Mouse (Mus musculus) kidney, postnatal 36 days (tissue): ENCODE measurements around the gene Fam69b.

Experiments
- DNase-seq, 2 experiments: peaks; one replicate each; pipeline ENCODE4 v3.0.0; 2021 to 2022; ENCODE audit warnings: mixed read lengths in 2 of 2

Gene Fam69b

DNA sequence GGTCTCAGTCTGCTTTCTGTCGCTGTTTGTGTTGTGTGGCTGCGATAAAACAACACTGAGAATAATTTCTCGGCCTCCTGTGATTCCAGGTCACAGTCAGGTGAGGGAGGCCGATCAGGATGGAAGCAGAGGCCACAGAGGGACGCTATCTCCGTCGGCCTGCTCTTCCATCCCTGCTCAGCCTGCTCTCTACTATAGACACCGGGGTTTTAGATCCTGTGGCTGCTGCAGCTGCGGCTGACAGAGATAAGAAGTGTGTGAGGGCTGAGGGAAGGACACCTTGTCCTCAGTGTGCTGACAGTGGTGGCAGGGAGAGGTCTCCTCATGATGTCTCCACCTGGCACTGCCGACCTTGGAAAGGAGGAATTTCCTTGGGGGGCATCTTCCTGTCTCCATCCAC is 34.9 kb downstream of the Fam69b start:
- no peak for DNase-seq

DNA sequence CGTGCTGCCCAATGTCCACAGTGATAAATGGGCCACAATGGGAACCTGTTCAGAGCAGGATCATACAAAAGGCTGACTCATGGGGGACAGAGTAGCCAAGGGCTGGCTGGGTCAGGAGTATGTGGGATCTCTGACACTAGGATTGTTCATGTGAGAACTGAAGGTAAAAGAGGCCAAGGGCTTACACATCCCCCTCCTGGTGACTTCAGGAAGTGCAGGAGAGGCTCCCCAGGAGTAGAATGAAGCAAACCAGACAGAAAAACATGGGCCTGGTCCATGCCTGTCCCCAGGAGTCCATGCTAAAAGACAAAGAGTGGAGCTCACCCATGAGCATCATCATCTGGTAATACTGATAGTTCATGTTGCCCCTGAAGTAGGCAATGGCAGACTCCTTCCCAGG is 35.3 kb downstream of the Fam69b start:
- DNase-seq: peak; percentile 52 to 81

DNA sequence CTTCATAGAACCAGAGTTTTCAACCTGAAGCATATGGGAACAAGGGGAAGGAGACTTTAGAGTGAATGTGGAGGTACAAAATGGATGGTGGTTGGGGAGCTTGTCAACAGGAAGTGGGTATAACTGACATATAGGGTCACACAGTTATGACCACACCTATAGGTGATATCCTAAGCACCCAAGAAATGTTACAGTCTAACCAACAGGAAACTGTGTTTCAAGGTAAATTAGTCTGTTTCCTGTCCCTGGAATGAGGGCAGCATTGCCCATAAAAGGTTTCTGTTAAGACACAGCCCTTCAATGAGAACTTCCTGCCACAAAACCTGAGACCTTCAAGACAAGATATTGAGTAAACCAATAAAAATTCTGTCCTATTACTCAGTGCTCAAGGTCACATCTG is 40.5 kb downstream of the Fam69b start:
- DNase-seq: no peak

DNA sequence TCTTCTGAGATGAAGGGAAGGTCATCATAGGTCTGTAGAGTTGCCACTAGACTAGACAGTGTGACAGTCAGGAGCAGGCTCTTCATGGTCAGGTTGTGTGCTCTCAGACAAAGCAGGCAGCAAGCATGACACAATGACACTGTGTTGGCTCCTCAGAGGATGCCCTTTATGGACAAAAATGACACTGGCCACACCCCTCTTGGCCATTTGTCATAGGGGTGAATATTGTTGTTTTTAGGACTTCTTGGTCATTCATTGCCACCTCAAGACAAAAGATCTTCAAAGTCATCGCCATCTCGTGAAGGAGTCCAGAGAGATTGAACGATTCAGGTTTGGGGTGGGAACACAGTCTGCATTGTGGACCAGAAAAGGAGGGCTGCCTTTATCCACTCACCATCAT is 42.9 kb downstream of the Fam69b start, which contains the start of gene Lcn4:
Gene Lcn4 (minus strand): TSS at position 101 of the 400 bp plus-strand sequence.
- DNase-seq: no peak
